Comparison of ENCODE assay signal across 13 mouse cellular contexts in the genomic region with DNA sequence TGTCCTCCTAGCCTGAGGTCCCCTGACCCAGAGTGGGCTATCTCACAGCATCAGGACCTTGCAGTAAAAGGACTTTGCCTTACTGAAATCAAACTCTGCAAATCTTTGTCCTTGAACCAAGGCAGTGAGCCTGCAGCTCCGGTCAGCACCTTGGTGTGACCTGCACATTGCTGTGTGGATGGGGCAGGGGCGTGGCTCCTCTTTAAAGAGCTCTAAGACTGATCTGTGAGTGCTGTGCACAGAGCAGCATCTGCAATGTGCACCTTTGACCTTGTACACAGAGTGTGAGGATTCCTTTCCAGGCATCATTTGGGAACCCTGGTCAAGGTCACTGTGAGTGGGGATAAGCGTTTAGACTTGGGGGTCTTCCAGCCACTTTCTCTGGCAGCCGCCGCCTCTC. TPM values are rescaled to one million over a fixed set of nuclear protein-coding genes. Genes with fewer than 3 reads are reported as not detected.
"Had no signal": no experiment of that assay in that cellular context is flagged by ENCODE, and none has a peak within 500 bp of the region (broad histone marks: within the 10 kb centered on the region; RNA-seq: fewer than 3 reads in every experiment).

No protein-coding gene starts in this region.

- ATAC-seq: lung, postnatal 0 days; midbrain, embryonic 15.5 days had no signal

- H3K9ac ChIP-seq: limb, embryonic 12.5 days; liver, embryonic 14.5 days; midbrain, embryonic 15.5 days; neural tube, embryonic 12.5 days had no signal

- DNase-seq: kidney, adult 18-20 months; kidney, postnatal 10 days; liver; lung, adult 2 months; lung, postnatal 36 days; spleen, adult 18-20 months; thymus, postnatal 4 days had no signal

- H3K27me3 ChIP-seq: midbrain, embryonic 15.5 days; neural tube, embryonic 12.5 days had no signal

- H3K4me3 ChIP-seq: left cerebral cortex, adult 2 months; limb, embryonic 12.5 days; midbrain, embryonic 15.5 days; neural tube, embryonic 12.5 days had no signal

- H3K27ac ChIP-seq: left cerebral cortex, adult 2 months; limb, embryonic 12.5 days; liver, embryonic 14.5 days; midbrain, embryonic 15.5 days; neural tube, embryonic 12.5 days had no signal

- H3K4me1 ChIP-seq: neural tube, embryonic 12.5 days had no signal

- H3K4me2 ChIP-seq: limb, embryonic 12.5 days; midbrain, embryonic 15.5 days; neural tube, embryonic 12.5 days had no signal

- H3K36me3 ChIP-seq: limb, embryonic 12.5 days; midbrain, embryonic 15.5 days; neural tube, embryonic 12.5 days had no signal

- H3K9me3 ChIP-seq: limb, embryonic 12.5 days; midbrain, embryonic 15.5 days; neural tube, embryonic 12.5 days had no signal

RNA-seq across cellular contexts. Expression of a gene that starts 55.5 kb away (rescaled TPM):
- polyA plus RNA-seq: limb, embryonic 12.5 days; liver, embryonic 14.5 days had no signal
